Mouse (Mus musculus): ENCODE results near the gene Gm13539.

DNA sequence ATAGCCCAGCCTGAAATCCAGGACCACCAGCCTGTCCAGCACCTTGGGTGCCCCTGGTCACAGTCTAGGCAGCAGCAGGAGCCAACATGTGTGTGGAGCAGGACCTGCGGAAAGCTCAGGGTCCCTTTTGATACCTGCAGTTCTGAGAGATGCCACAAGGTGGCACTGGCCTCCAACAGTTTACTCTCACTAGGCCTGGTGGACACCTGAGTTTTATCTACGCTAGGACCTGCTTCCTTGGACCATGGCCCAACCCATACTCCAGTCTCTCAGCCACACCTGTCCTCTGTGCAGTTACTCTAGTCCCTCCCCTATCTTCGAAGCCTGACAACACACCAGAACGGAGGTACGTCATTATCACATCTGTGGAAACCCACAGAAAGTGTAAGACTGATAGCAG is 54.2 kb downstream of the Gm13539 start:
- peak; percentile 91 for TF ChIP-seq CTCF (IDR thresholded peaks at IDR 0.05; ENCODE audit: low read depth, low read length)
- no peak for TF ChIP-seq EP300 (IDR thresholded peaks at IDR 0.05; ENCODE audit: insufficient read depth, low read depth, low read length)
